Mouse (Mus musculus) 3134 (cell line): ENCODE measurements at regions not wholly inside any gene's neighbourhood (a gene's known extent, or its start where the extent isn't known, plus 50 kb on each side); places are given as distances from the start of the nearest gene placed in this dataset.
A peak's percentile ranks its signal among the peaks of the same experiment; 100 is the strongest.

ENCODE experiments used
- DNase-seq: peaks from one replicate; pipeline ENCODE4 v3.0.0-alpha.2; 2011; ENCODE audit warnings: low spot score; ENCODE audit not compliant: insufficient read length; ENCODE audit errors: extremely low read depth

GRCm38 (mm10) chr15:62231709-62232108 lies 1308.9 kb upstream of the A1bg start:
- no peak for DNase-seq

DNA sequence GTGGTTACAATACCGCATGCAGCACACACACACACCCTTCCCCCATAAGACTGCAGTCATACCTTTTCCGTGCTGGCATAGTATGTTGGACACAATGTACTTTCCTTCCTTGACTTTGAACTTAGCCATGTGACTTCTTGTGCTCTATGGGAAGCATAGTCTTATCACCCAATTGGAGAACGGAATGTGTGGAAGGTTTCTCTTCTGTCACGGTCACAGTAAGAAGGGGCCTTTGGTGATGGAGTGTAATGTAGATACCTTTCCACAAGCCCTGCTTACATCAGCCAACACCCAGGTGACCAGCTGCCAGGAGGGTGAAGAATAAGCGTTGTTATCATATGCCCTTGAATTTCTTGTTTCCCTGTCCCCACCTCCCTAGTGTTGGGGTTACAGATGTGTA lies 1308.0 kb upstream of the A1bg start:
- DNase-seq = no peak

DNA sequence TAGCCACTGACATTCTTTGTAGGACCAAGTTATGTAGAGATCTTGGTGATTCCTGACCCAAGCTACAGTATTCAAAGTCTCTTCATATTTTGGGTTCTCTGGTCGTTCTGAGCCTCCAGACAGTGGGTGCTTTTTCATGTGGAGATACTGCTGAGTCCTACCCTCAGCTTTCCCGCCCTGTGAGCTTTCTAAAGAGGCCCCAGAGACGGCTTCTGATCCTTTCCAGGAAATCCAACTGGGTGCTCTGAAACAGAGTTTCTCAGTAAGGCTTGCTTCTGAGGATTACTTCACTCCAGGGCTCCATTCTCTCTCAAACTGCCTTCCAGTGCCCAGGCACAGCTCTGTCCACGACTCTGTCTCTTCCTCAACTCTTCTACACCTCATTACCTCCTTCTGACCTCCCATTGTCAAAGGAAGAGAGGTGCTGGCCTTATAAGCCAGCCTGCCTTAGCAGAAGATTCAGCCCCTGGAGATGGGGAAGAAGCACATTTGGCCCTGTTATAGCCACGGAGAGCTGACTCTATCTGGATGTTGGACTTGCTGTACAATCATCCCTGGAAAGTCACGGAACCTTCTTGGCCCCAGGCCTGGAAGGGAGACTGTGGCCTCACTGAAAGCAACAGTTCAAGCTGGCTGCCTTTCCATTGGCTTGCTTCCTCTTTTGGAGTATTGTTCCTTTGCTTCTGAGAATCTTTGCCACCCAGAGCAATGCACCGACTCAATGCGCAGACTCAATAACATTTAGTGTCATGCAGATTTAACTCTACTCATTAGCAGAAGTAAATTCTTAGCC lies 1306.9 kb upstream of the A1bg start:
- no peak for DNase-seq

DNA sequence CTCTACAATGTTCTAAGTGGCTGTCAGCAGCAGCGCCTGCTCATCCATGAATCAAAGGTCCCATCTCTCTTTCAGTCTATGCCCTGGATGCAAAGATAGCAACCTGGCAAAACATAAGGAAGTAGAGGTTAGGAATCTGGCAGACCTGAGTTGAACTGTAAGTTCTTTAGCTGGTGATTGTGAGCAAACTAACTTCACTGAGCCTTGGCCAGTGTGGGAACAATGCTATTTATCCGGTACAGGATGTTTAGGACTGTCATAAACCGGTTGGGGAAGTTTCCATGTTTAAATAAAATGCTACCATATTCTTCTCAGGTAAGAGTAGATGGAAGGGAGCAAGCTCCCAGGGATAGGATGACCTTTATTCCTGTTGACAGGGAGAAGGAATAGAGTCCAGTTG lies 1306.2 kb upstream of the A1bg start:
- no peak for DNase-seq

- no peak for DNase-seq
Measured at GRCm38 (mm10) chr15:62224798-62225197, 1302.0 kb upstream of the A1bg start.

GRCm38 (mm10) chr15:62224191-62224590 lies 1301.4 kb upstream of the A1bg start:
- no peak for DNase-seq

- no peak for DNase-seq
Measured at GRCm38 (mm10) chr15:62223156-62223840, 1300.5 kb upstream of the A1bg start.

DNA sequence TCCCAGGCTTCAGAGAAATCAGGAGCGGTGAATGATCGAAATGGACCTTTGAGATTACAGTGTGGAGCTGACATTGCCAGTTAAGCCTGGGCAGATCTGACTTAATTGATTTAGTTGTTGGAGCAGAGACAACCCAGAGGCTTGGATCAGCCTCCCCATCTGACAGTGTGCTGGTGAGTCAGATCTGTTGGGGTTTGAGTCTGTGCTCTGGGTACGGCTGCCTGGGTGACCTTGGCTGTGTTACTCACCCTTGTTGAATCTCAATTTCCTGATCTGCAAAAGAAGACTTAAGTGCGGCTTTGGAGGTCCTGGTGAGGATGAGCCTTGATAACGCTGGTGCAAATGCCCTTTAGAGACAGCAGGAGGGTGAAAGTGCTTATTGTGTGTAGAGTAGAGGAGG lies 1299.9 kb upstream of the A1bg start:
- peak; percentile 61 for DNase-seq

GRCm38 (mm10) chr15:62222201-62222600 lies 1299.4 kb upstream of the A1bg start:
- no peak for DNase-seq

DNA sequence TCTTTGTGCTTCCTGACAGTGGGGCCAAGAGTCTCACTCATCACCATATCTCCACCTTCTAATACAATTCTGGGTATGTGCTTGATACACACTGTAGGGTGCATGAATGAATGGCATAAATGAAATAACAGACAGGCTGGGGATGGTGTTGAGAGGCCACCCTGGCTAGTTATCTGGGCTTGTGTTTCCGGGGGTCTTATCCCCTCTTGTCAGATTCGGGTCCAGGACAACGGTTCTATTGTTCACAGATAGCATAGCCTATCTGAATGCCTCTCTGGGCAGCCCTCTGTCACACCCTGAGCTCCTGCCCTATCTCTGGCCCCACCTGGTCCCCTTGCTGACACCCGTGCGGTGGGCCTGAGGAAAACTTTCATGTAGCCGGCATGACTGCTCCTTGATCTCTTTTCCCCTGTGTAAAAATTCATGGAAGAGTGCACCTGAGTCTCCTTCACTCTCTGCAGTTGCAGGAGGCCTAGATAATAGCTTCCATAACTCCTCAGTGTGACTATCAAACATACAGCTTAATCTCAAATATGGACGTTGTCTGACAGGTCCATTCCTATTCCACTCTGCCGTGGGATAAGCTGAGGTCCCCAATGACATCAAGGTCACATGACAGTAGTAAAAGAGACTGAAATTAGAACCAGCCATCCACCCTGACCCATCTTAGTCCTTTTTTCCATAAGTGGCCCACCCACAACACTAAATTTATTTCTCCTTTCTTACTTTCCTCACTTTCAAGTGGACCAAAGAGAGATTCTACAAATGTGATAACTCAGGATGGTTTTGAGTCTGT lies 1298.4 kb upstream of the A1bg start:
- no peak for DNase-seq

DNA sequence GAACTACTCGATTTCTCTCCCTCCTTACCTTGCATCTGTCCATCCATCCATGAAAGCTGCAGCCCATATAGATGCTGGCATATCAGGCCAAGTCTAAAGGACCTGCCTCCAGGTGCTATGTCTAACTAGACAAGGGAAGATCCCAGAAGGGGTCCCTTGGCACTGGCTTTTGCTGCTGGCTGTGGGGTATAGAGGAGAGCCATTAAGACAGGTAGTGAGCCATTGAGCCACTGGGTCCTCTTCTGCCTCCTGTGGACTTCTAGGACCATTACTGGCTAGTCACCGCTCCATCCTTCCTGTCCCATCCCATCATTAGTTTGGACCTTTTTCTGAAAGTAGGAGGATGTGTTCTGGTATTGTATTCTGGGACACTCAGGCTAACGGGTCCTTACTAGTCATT lies 1297.8 kb upstream of the A1bg start:
- no peak for DNase-seq

- DNase-seq = no peak
Measured at GRCm38 (mm10) chr15:62219934-62220540, 1297.2 kb upstream of the A1bg start.

- no peak for DNase-seq
Measured at GRCm38 (mm10) chr15:62218346-62219080, 1295.7 kb upstream of the A1bg start.

GRCm38 (mm10) chr15:62216688-62217477 lies 1294.1 kb upstream of the A1bg start:
- DNase-seq = no peak

GRCm38 (mm10) chr15:62215616-62216398 lies 1293.0 kb upstream of the A1bg start:
- DNase-seq = no peak

GRCm38 (mm10) chr15:62214300-62214699 lies 1291.5 kb upstream of the A1bg start:
- no peak for DNase-seq

DNA sequence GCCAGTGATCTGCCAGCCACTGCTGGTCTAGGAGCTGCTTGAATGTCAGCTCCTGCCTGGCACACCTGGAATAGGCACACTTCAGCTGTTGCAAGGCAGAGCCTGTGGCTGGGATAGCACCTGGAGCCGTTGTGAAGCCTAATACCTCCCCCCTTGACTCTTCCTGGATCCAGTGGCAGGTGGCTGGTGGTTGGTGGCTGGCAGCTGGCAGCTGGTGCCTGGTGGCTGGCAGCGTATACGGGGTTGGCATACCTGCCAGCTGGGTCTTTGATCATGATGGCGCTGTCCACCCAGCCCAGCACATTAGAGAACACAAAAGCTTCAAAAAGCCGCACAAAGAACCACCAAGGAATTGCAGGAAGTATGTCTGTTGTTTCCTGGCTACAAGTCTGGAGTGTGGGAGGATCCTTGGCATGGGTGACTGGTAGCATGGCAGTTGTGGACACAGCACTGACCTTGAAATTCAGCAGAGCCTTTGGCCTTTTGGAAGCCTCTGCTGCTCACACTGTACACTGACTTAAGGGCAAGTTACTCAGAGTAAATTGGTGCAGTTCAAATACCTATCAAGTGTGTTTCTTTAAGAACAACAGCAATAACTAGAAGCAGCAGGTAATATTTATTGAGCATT lies 1289.6 kb upstream of the A1bg start:
- DNase-seq = no peak

DNA sequence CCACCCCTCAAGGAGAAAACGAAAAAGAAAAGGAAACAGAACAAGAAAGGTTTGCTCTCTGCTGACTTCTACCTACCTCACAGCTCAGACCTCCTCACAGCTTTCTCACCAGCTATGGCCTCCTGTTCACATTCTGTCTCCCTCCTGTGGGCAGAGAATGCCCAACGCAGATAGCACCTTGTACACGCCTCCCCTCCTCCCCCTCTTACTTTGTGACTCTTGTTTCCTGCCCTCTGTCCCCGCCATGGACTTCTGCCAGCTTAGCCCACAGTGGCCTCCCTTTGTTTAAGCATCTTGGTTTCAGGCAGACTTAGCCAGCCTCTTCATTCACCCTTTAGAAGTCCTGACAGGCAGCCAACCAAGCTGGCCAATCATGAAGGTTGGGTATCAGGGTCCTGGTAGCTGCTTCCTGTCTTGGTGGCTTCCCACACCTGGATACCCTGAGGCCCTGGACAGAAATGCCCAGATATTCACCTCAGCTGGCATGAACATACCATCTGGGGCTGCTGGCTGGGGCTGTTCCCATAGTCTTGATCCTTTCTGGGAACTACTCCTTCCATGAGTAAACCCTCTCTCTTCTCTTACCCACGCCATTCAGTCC lies 1287.2 kb upstream of the A1bg start:
- no peak for DNase-seq
